Mouse (Mus musculus) C2C12 (cell line): ENCODE measurements around the gene Rorc. TPM values are rescaled to one million over a fixed set of nuclear protein-coding genes. Genes with fewer than 3 reads are reported as not detected.

Experiments
- H3K27me3 ChIP-seq: one replicate; pipeline ENCODE4 v1.6.1; 2011; ENCODE audit not compliant: control insufficient read depth, insufficient read depth, insufficient read length
- H3K36me3 ChIP-seq: one replicate; pipeline ENCODE4 v1.6.1; 2011; ENCODE audit not compliant: control insufficient read depth, insufficient read depth
- H3K4me3 ChIP-seq: one replicate; pipeline ENCODE4 v1.5.1; 2011; ENCODE audit warnings: mild to moderate bottlenecking, control low read depth; ENCODE audit not compliant: poor library complexity, insufficient read depth, severe bottlenecking
- H3K79me2 ChIP-seq: one replicate; pipeline ENCODE4 v1.6.1; 2011; ENCODE audit not compliant: control insufficient read depth, insufficient read depth
- H3K79me3 ChIP-seq: one replicate; pipeline ENCODE4 v1.6.1; 2011; ENCODE audit warnings: low read depth, control low read depth
- H3ac ChIP-seq: one replicate; pipeline ENCODE3; 2011; ENCODE audit warnings: low read depth; ENCODE audit not compliant: control insufficient read depth, insufficient read length
- CEBPB ChIP-seq: IDR thresholded peaks from one replicate; pipeline ENCODE4 v1.6.1; 2011; ENCODE audit warnings: low read depth, mild to moderate bottlenecking, control low read depth, moderate library complexity
- CTCF ChIP-seq: IDR thresholded peaks from one replicate; pipeline ENCODE4 v1.5.1; 2011; ENCODE audit not compliant: control insufficient read depth, insufficient read depth, insufficient read length
- FOSL1 ChIP-seq: IDR thresholded peaks from one replicate; pipeline ENCODE4 v1.8.0; 2011; ENCODE audit warnings: mild to moderate bottlenecking, low read length; ENCODE audit not compliant: poor library complexity, insufficient read depth, severe bottlenecking
- MAX ChIP-seq: IDR thresholded peaks from one replicate; pipeline ENCODE4 v1.6.1; 2011; ENCODE audit warnings: mild to moderate bottlenecking, control low read depth
- MYOD1 ChIP-seq: IDR thresholded peaks from one replicate; pipeline ENCODE4 v1.6.1; 2011; ENCODE audit warnings: low read depth; ENCODE audit not compliant: control insufficient read depth, insufficient read length
- MYOG ChIP-seq: IDR thresholded peaks from one replicate; pipeline ENCODE4 v1.6.1; 2011; ENCODE audit not compliant: control insufficient read depth, insufficient read length; ENCODE audit errors: extremely low read depth
- USF1 ChIP-seq: IDR thresholded peaks from one replicate; pipeline ENCODE4 v1.6.1; 2011; ENCODE audit warnings: low read depth, mild to moderate bottlenecking, control low read depth, moderate library complexity
- polyA plus RNA-seq: library from polyadenylated mRNA; unstranded; fragments of >200 nt; fragmentation: generic; extraction: Trizol; gene quantifications from one replicate; pipeline ENCODE4 v1.2.1, GENCODE M21; 2012; ENCODE audit warnings: missing spikeins

The Rorc gene
- polyA plus RNA-seq, 1 experiment = 0.05 TPM

- H3K79me2 ChIP-seq = no peaks in the 10 kb centered on the region
- no peaks in the 10 kb centered on the region for H3K79me3 ChIP-seq
- no peak overlapping the region for H3ac ChIP-seq
- H3K36me3 ChIP-seq = no peaks in the 10 kb centered on the region
- peaks cover 40% of the 10 kb centered on the region for H3K27me3 ChIP-seq
- no peak overlapping the region for H3K4me3 ChIP-seq
- TF ChIP-seq CEBPB (no peak), FOSL1 (no peak), MAX (no peak), MYOG (no peak), MYOD1 (no peak), USF1 (no peak), CTCF (no peak)
Measured at GRCm38 (mm10) chr3:94396851-94397250, 24.3 kb downstream of the Rorc start.

- Histone ChIP-seq H3K4me3 (no peak within 1 kb of the TSS), H3K27me3 (peaks cover 41% of the 10 kb centered on the region), H3K79me3 (no peaks in the 10 kb centered on the region), H3ac (no peak within 1 kb of the TSS), H3K36me3 (no peaks in the 10 kb centered on the region), H3K79me2 (no peaks in the 10 kb centered on the region)
- TF ChIP-seq USF1 = no peak
- no peak for TF ChIP-seq MYOD1
- no peak for TF ChIP-seq FOSL1
- TF ChIP-seq MAX = no peak
- no peak for TF ChIP-seq CTCF
- TF ChIP-seq MYOG = no peak
- no peak for TF ChIP-seq CEBPB
Measured at GRCm38 (mm10) chr3:94398217-94398616, 25.6 kb downstream of the Rorc start, which contains the start of gene Lingo4. Gene Lingo4, plus strand, starts transcription at chr3:94398517.

GRCm38 (mm10) chr3:94398943-94399481 is 26.4 kb downstream of the Rorc start:
- Histone ChIP-seq H3ac (no peak overlapping the region), H3K27me3 (peaks cover 41% of the 10 kb centered on the region), H3K4me3 (no peak overlapping the region), H3K79me3 (no peaks in the 10 kb centered on the region), H3K79me2 (no peaks in the 10 kb centered on the region), H3K36me3 (no peaks in the 10 kb centered on the region)
- no peak for TF ChIP-seq FOSL1
- no peak for TF ChIP-seq CEBPB
- no peak for TF ChIP-seq USF1
- TF ChIP-seq MYOD1 = no peak
- no peak for TF ChIP-seq CTCF
- no peak for TF ChIP-seq MYOG
- no peak for TF ChIP-seq MAX

GRCm38 (mm10) chr3:94399663-94400310 is 27.2 kb downstream of the Rorc start:
- H3K4me3 ChIP-seq = no peak overlapping the region
- no peak for TF ChIP-seq MYOD1
- no peak for TF ChIP-seq USF1
- TF ChIP-seq MYOG = no peak
- no peak for TF ChIP-seq FOSL1
- TF ChIP-seq CTCF = no peak
- H3K79me3 ChIP-seq = no peaks in the 10 kb centered on the region
- no peaks in the 10 kb centered on the region for H3K79me2 ChIP-seq
- H3ac ChIP-seq = no peak overlapping the region
- H3K27me3 ChIP-seq = peaks cover 41% of the 10 kb centered on the region
- H3K36me3 ChIP-seq = no peaks in the 10 kb centered on the region

GRCm38 (mm10) chr3:94402451-94402850 is 29.9 kb downstream of the Rorc start:
- Histone ChIP-seq H3K79me3 (no peaks in the 10 kb centered on the region), H3K27me3 (peaks cover 31% of the 10 kb centered on the region), H3K79me2 (no peaks in the 10 kb centered on the region), H3ac (no peak overlapping the region), H3K4me3 (no peak overlapping the region), H3K36me3 (no peaks in the 10 kb centered on the region)
- no peak for TF ChIP-seq MAX
- no peak for TF ChIP-seq CTCF
- TF ChIP-seq MYOD1 = no peak
- no peak for TF ChIP-seq FOSL1
- no peak for TF ChIP-seq CEBPB
- TF ChIP-seq MYOG = no peak
- no peak for TF ChIP-seq USF1
